Mouse (Mus musculus) MEL (cell line): Measurements from ENCODE around the gene Rpl37a. TPM values are rescaled to one million over a fixed set of nuclear protein-coding genes. Genes with fewer than 3 reads are reported as not detected.

ENCODE experiments used
- DNase-seq: peaks from one replicate; pipeline ENCODE4 v3.0.0; 2011; ENCODE audit warnings: low read depth, low spot score
- H3K27ac ChIP-seq: 2 replicates; pipeline ENCODE4 v1.5.1; 2012; ENCODE audit warnings: low read depth, mild to moderate bottlenecking, control low read depth, low read length, moderate library complexity; ENCODE audit not compliant: control insufficient read depth
- H3K27me3 ChIP-seq, 2 experiments: fragments of 150-350 bp in 1 of 2; sonication (generic) in 1 of 2; 2 replicates each; pipeline ENCODE4 v1.6.1; 2012; ENCODE audit warnings: low read length in 2 of 2, mild to moderate bottlenecking in 2 of 2, improper control_type of control experiment in 1 of 2, moderate library complexity in 1 of 2; ENCODE audit not compliant: insufficient read depth in 2 of 2, control insufficient read depth in 1 of 2
- H3K36me3 ChIP-seq, 2 experiments: 2 replicates each; pipeline ENCODE4 v1.6.1; 2012 to 2014; ENCODE audit warnings: low read length in 2 of 2, improper control_type of control experiment in 1 of 2, inconsistent platforms in 1 of 2, mild to moderate bottlenecking in 1 of 2; ENCODE audit not compliant: insufficient read depth in 2 of 2, control insufficient read depth in 1 of 2
- H3K4me1 ChIP-seq, 2 experiments: fragments of 150-350 bp in 1 of 2; sonication (generic) in 1 of 2; 2 replicates each; pipeline ENCODE4 v1.6.1; 2012; ENCODE audit warnings: low read length in 2 of 2, improper control_type of control experiment in 1 of 2, mild to moderate bottlenecking in 1 of 2; ENCODE audit not compliant: insufficient read depth in 2 of 2, control insufficient read depth in 1 of 2
- H3K4me3 ChIP-seq, 2 experiments: fragments of 150-350 bp in 1 of 2; sonication (generic) in 1 of 2; 2 replicates each; pipeline ENCODE4 v1.5.1; 2012; ENCODE audit warnings: low read depth in 2 of 2, low read length in 2 of 2, mild to moderate bottlenecking in 2 of 2, moderate library complexity in 2 of 2, control low read depth in 1 of 2, improper control_type of control experiment in 1 of 2; ENCODE audit not compliant: control insufficient read depth in 1 of 2, insufficient read depth in 1 of 2
- H3K79me2 ChIP-seq: 2 replicates; pipeline ENCODE4 v1.6.1; 2012; ENCODE audit warnings: mild to moderate bottlenecking, low read length, moderate library complexity; ENCODE audit not compliant: control insufficient read depth, poor library complexity, insufficient read depth
- H3K9ac ChIP-seq: 2 replicates; pipeline ENCODE4 v1.6.1; 2012; ENCODE audit warnings: low read depth, mild to moderate bottlenecking, control low read depth, low read length, moderate library complexity; ENCODE audit not compliant: control insufficient read depth, poor library complexity, severe bottlenecking
- H3K9me3 ChIP-seq: fragments of 150-350 bp; sonication (generic); replicated peaks from 2 replicates; pipeline ENCODE4 v1.6.1; 2012; ENCODE audit warnings: mild to moderate bottlenecking, low read length, improper control_type of control experiment, moderate library complexity; ENCODE audit not compliant: insufficient read depth
- CHD1 ChIP-seq: IDR thresholded peaks from 2 replicates; pipeline ENCODE4 v1.6.1; 2012; ENCODE audit warnings: low read depth, mild to moderate bottlenecking, inconsistent platforms, low read length, improper control_type of control experiment
- CHD2 ChIP-seq: IDR thresholded peaks from 2 replicates; pipeline ENCODE4 v1.6.1; 2011; ENCODE audit warnings: low read length, improper control_type of control experiment
- E2F4 ChIP-seq: IDR thresholded peaks from 2 replicates; pipeline ENCODE4 v1.6.1; 2011; ENCODE audit warnings: low read depth, low read length, improper control_type of control experiment, borderline replicate concordance
- EP300 ChIP-seq, 2 experiments: IDR thresholded peaks; 2 replicates each; pipeline ENCODE4 v1.6.1; 2011; ENCODE audit warnings: improper control_type of control experiment in 2 of 2, low read length in 2 of 2, low read depth in 1 of 2, mild to moderate bottlenecking in 1 of 2
- GABPA ChIP-seq: IDR thresholded peaks from 2 replicates; pipeline ENCODE4 v1.6.1; 2012; ENCODE audit warnings: low read depth, mild to moderate bottlenecking, inconsistent platforms, low read length, improper control_type of control experiment, moderate library complexity
- GATA1 ChIP-seq: IDR thresholded peaks from 2 replicates; pipeline ENCODE4 v1.6.1; 2011; ENCODE audit warnings: low read depth, low read length, improper control_type of control experiment
- HCFC1 ChIP-seq: IDR thresholded peaks from 2 replicates; pipeline ENCODE4 v1.6.1; 2012; ENCODE audit warnings: low read depth, mild to moderate bottlenecking, inconsistent platforms, low read length, improper control_type of control experiment, moderate library complexity
- JUND ChIP-seq: IDR thresholded peaks from 2 replicates; pipeline ENCODE4 v1.6.1; 2011; ENCODE audit warnings: low read depth, mild to moderate bottlenecking, improper control_type of control experiment, low read length
- KAT2A ChIP-seq: conservative IDR thresholded peaks from 2 replicates; pipeline ENCODE4 v1.6.1; 2012; ENCODE audit warnings: low read depth, low read length, improper control_type of control experiment, inconsistent platforms
- MAX ChIP-seq: IDR thresholded peaks from 2 replicates; pipeline ENCODE4 v1.6.1; 2011; ENCODE audit warnings: low read length, improper control_type of control experiment
- MXI1 ChIP-seq: IDR thresholded peaks from 2 replicates; pipeline ENCODE4 v1.6.1; 2011; ENCODE audit warnings: mild to moderate bottlenecking, low read depth, low read length, improper control_type of control experiment
- NELFE ChIP-seq: IDR thresholded peaks from 2 replicates; pipeline ENCODE4 v1.6.1; 2011; ENCODE audit warnings: low read depth, low read length, improper control_type of control experiment
- POLR2AphosphoS5 ChIP-seq: IDR thresholded peaks from 2 replicates; pipeline ENCODE4 v1.6.1; 2012; ENCODE audit warnings: low read depth, borderline replicate concordance, mild to moderate bottlenecking, inconsistent platforms, low read length, moderate library complexity, mixed read lengths
- RAD21 ChIP-seq: IDR thresholded peaks from 2 replicates; pipeline ENCODE4 v1.6.1; 2011; ENCODE audit warnings: mild to moderate bottlenecking, low read depth, low read length, improper control_type of control experiment
- RCOR1 ChIP-seq: IDR thresholded peaks from 2 replicates; pipeline ENCODE4 v1.6.1; 2012; ENCODE audit warnings: low read depth, mild to moderate bottlenecking, inconsistent platforms, low read length, improper control_type of control experiment
- SIN3A ChIP-seq: IDR thresholded peaks from 2 replicates; pipeline ENCODE4 v1.6.1; 2012; ENCODE audit warnings: low read length, improper control_type of control experiment, inconsistent platforms
- SMC3 ChIP-seq: IDR thresholded peaks from 2 replicates; pipeline ENCODE4 v1.6.1; 2011; ENCODE audit warnings: low read depth, low read length, improper control_type of control experiment
- TBP ChIP-seq: IDR thresholded peaks from 2 replicates; pipeline ENCODE4 v1.8.0; 2011; ENCODE audit warnings: low read depth, low read length, improper control_type of control experiment
- TCF12 ChIP-seq: IDR thresholded peaks from 2 replicates; pipeline ENCODE4 v1.6.1; 2014; ENCODE audit warnings: low read depth, mild to moderate bottlenecking, inconsistent platforms, low read length, improper control_type of control experiment, moderate library complexity
- USF1 ChIP-seq: IDR thresholded peaks from 2 replicates; pipeline ENCODE4 v1.6.1; 2014; ENCODE audit warnings: low read depth, mild to moderate bottlenecking, inconsistent platforms, low read length, improper control_type of control experiment, moderate library complexity
- ZC3H11A ChIP-seq: IDR thresholded peaks from 2 replicates; pipeline ENCODE4 v1.6.1; 2012; ENCODE audit warnings: low read depth, mild to moderate bottlenecking, inconsistent platforms, low read length, improper control_type of control experiment
- polyA plus RNA-seq, 2 experiments: library from polyadenylated mRNA; stranded (reverse) in 1 of 2; unstranded in 1 of 2; fragments of >175 nt in 1 of 2; fragments of >200 nt in 1 of 2; gene quantifications; 2 replicates each; pipeline versions ENCODE4 v1.2.1 to v1.2.4; 2012; ENCODE audit warnings: low replicate concordance in 2 of 2, low read depth in 1 of 2; ENCODE audit not compliant: insufficient read length in 2 of 2, insufficient read depth in 1 of 2, missing spikeins in 1 of 2
- total RNA-seq: library from RNA; depleted of rRNA; stranded (reverse); fragments of 300-350 nt; gene quantifications from 2 replicates; pipeline ENCODE4 v1.2.3, GENCODE M21; 2012

The Rpl37a gene
- total and polyA plus RNA-seq, 3 experiments: 1,104 to 4,601 (median 2,623) TPM

- Histone ChIP-seq H3K9me3 (no peaks in the 10 kb centered on the region), H3K27ac (no peak overlapping the region), H3K9ac (no peak overlapping the region), H3K27me3 (no peaks in the 10 kb centered on the region), H3K36me3 (no peaks in the 10 kb centered on the region), H3K4me3 (no peak overlapping the region), H3K4me1 (no peaks in the 10 kb centered on the region), H3K79me2 (no peaks in the 10 kb centered on the region)
- no peak for TF ChIP-seq TBP
- TF ChIP-seq USF1: no peak
- TF ChIP-seq SMC3: no peak
- no peak for TF ChIP-seq TCF12
- TF ChIP-seq EP300 (IDR thresholded peaks at IDR 0.05; ENCODE audit: low read depth in 1 of 2, low read length in 2 of 2): no peak
- no peak for TF ChIP-seq HCFC1
- no peak for TF ChIP-seq ZC3H11A
- TF ChIP-seq MAX: no peak
- no peak for TF ChIP-seq KAT2A
- no peak for TF ChIP-seq POLR2AphosphoS5
- no peak for TF ChIP-seq GATA1
- TF ChIP-seq SIN3A: no peak
- TF ChIP-seq RCOR1: no peak
- DNase-seq: no peak
These were observed 17.7 kb downstream of the Rpl37a start for GRCm38 (mm10) chr1:72728781-72729180.

GRCm38 (mm10) chr1:72730126-72730525, 19.0 kb downstream of the Rpl37a start:
- no peaks in the 10 kb centered on the region for H3K4me1 ChIP-seq
- TF ChIP-seq RAD21 (no peak), GABPA (no peak), SMC3 (no peak), MAX (no peak), CHD1 (no peak)
- H3K27ac ChIP-seq: no peak overlapping the region
- H3K36me3 ChIP-seq: no peaks in the 10 kb centered on the region
- no peak for DNase-seq
- H3K9me3 ChIP-seq: no peaks in the 10 kb centered on the region
- no peak overlapping the region for H3K4me3 ChIP-seq
- H3K27me3 ChIP-seq: no peaks in the 10 kb centered on the region
- H3K79me2 ChIP-seq: no peaks in the 10 kb centered on the region
- no peak overlapping the region for H3K9ac ChIP-seq

GRCm38 (mm10) chr1:72733191-72733691, 22.2 kb downstream of the Rpl37a start:
- no peak for DNase-seq
- H3K79me2 ChIP-seq: no peaks in the 10 kb centered on the region
- no peaks in the 10 kb centered on the region for H3K9me3 ChIP-seq
- no peak overlapping the region for H3K27ac ChIP-seq
- H3K27me3 ChIP-seq: no peaks in the 10 kb centered on the region
- no peak for TF ChIP-seq TBP
- TF ChIP-seq NELFE: no peak
- no peak for TF ChIP-seq CHD2
- TF ChIP-seq MXI1: no peak
- TF ChIP-seq RCOR1: no peak
- TF ChIP-seq JUND: no peak
- no peak for TF ChIP-seq SIN3A
- TF ChIP-seq ZC3H11A: no peak
- no peak for TF ChIP-seq MAX
- TF ChIP-seq E2F4: no peak
- TF ChIP-seq CHD1: no peak
- no peak overlapping the region for H3K4me3 ChIP-seq
- no peaks in the 10 kb centered on the region for H3K36me3 ChIP-seq
- H3K9ac ChIP-seq: no peak overlapping the region
- H3K4me1 ChIP-seq: no peaks in the 10 kb centered on the region
